Mouse (Mus musculus) layer of hippocampus, adult 8-10 months (tissue): ENCODE results near the gene Tmem86a. TPM values are rescaled to one million over a fixed set of nuclear protein-coding genes. Genes with fewer than 3 reads are reported as not detected.
"Not testable (repeated sequence)": the region's sequence is repeated elsewhere in the genome, so short reads cannot be mapped to it uniquely, and the experiment has no call there.

Experiments used
- DNase-seq, 2 experiments: peaks; one replicate each; pipeline ENCODE4 v3.0.0; 2022; ENCODE audit warnings: low spot score in 2 of 2
- total RNA-seq, 4 experiments: library from RNA; stranded (reverse); gene quantifications; 2 replicates each; pipeline ENCODE4 v1.2.4; 2022

Gene Tmem86a
- 10 to 100 TPM; 10.3 to 21.0 (median 15.3) TPM for total RNA-seq

DNA sequence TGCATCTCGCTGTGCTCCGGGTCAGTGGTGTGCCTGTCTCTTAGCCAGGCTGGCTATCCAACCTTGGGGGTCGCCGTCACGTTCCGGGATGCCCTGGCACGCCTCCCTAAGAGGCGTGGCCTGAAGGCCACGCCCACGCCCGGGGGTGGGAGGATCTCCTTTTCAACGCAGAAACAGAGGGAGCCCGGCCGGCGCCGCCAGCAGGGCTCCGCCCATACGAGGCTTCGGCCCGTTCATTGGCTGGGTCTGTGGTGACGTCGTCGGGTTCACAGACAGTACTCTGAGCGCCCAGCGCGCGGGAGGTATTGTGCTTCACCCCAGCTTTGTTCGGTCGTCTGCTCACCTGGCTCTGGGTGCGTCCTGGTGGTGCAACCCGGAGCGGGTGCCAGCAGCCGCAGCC is at the start of gene Tmem86a:
Tmem86a (plus strand) TSS at position 236 of the 400 bp plus-strand sequence.
- peak; percentile 94 to 96 for DNase-seq

DNA sequence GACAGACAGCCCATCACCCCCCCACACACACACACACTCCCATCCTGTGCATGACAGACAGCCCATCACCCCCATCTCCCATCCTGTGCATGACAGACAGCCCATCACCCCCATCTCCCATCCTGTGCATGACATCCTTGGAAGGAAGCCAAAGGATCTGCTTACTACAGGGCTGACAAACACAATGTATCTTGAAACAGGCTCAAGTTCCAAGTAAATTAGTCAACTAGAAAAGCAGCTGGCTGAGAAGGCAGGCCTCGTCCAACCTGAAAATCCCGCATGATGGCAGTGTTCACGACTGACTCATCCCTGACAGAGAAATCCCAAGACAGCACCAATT is 49.8 kb upstream of the Tmem86a start:
- peak; percentile 28 to 43 for DNase-seq

DNA sequence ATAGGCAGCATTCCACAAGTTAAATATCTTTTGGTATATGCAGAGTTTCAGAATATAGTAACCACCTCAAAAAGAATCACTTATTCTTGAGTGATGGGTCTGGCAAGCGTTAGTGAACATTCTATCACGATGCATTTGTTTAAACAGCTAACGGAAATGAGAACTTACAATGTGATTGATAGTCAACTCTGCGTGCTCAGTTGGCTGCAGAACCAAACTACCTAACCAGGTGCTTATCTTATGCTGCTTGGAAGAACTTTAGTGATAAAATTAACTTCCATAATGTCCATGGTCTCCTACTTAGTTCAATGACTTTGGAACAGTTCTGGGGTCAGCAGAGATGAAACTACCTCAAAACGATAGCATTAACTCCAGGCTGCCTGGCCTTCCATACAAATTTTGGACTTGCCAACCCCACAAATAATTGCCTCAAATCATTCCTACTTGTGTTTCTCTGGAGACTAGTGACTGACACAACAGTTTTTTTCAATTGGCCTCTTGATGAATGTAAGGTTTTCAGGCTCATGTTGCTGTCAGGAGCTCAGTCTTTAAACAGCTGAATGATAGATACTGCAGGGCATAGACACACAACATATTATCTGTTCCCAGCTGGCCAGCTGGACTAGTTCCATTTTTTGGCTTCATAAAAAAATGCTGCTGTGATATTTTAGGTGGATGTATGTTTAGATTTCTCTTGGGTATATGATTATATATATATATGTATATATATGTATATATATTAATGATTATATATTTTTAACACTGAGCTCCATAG is 49.1 kb upstream of the Tmem86a start:
- DNase-seq = no peak

DNA sequence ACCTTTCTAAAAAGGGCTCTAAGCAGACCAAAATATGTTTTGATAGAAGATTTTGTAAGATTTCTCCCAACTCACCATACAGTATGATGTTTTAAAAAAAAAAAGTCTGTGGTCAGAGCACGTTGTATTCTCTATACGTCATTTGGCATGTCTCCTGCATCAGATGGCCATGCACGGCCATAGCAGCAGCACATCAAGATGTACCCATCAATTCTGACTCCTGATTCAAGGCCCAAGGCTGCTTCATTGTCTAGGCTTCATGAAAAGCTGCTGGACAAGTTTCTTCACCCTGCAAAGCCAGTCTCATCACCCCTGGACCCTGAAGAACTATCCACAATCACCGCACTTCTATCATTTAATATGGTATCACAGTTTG is 48.5 kb upstream of the Tmem86a start:
- no peak for DNase-seq

DNA sequence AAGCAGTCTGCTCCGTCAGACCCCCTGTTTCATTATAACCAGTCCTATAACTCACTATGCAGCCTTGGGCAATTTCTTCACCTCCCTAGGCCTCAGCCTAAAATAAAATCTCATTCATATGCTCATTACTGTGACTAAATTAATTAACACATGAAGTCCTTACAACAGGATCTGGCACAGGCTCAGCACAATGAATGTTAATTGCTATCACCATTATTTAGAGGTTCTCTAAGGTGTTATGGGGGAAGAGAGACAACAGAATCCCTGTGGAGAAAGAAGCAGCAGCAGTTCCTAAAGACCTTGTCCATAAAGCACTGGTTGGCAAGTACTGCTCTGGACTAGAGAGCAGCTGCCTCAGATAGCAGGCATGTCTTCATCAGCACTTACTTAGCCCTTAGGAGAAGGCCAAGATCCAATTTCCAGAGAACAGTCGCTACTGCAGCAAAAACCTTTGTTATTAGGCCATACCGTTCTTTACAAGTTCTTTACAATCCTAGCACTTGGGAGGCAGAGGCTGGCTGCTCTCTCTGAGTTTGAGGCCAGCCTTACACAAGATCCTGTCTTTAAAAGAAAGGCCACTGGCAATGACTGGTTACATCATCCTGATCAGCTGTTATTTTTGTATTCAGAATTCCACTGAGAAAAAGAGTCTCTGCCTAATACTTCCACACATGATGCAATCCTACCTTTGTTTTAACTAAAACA is 46.8 kb upstream of the Tmem86a start:
- no peak for DNase-seq

DNA sequence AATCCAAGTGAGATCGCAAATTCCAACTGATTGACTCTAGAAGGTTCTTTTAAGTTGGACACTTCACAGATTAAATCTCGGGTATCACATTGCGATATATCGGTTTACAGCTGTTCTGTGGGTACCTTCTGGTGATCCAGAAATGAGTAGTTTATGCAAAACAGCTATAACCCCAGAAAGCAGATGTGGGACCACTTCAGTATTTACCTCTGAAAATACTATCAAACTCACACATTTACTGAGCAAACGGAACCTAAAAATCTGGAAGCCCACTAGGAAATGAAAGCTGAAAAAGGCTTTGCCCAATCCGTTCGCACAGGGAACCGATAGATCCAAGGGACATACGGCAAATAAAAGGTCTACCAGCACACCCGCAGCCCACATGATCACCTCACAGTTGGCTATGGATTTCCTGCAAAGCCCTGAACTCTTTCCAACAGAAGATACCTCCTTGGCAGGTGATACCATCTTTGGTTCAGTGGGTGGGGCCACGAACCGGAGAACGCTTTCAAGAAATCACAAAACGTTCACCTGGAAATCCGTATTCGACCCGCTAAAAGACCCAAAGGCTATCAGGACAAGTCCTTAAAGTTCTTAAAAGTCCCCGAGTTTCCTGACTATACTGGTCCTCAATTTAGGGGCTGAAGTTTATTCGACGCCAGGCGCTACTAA is 43.2 kb upstream of the Tmem86a start:
- no peak for DNase-seq

DNA sequence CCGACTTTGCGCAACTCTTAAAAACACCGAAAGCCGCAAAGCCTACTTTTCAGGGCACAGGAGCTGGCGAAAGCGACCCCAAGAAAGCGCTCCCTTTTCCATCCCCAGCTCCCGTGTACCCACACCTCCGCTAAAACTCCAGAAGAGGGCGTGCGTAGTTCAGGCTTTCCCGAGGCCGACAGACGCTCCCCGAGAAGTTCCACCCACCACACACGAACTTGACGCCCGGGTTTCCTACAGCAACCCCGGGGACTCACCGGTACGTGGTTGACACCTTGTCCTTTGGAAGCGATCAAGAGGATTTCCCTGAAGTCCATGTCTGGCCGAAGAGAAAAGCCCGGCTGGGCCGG is 42.6 kb upstream of the Tmem86a start:
- no peak for DNase-seq

DNA sequence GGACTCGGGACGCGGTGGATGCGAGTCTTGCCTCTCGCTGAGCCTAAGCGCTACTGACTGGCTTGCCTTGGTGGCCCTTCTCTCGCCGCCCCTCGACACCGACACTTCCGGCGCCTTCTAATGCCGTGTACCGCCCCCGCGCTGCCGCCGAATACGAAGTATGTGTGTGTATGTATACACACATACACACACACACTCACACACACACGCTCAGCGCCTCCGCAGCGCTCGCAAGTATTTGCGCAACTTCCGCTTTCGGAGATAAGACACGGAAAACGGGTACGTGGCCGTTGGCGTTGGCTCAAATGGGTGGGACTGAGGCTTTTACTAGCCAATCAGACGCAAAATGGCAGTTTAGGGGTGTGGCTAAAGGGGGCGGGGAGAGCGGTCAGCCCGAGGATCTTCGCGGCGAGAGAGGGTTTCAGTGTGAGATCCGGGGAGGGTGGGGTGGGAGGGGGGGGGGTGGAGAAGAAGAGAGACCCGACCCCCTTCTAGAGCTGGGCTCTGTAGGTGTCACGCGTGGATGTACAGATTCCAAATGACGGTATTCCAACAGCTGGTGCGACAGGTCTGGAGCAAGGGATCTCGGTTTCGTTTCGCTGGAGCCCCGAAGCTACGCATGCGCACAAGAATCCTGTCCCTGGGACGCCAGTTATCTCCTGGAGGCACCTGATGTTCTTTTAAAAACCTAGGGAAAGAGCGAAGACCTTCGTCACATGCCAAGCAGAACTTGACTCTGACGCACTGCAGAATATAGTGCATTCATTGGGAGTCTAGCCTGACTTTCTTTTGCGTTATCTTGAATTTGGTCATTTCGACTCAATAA is 42.0 kb upstream of the Tmem86a start, which contains the start of gene Spty2d1:
Spty2d1 (minus strand) TSS at position 244 of the 826 bp plus-strand sequence.
- DNase-seq = peak; percentile 99

DNA sequence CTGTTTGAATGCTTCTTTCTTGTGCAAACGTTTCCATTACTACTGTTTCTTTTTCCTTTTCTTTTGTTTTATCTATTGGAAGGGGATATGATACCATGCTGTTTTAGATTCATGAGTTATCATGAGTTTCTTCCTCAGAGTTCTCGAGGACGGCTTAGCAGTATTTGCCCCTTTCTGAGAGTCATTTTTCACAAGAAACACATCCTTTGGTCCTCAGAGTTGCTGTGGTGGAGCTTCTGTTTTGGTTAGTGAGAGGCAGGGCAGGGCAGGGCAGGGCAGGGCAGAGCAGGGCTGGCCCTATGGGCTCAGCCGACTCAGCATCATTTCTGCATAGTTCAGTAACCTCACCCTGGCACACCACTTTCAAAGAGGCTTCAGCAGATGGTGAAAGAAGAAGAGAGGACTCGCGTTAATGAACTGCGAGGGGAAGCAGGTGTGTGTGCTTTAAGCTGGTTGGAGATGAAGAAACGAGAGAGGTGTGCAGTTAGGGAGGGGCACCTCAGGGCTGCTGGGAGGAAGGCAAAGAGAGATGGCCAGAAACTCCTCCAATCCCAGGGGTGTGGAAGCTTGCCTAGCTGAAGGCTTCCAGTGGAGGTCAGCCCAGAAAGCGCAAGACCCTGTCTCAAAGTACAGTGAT is 37.2 kb upstream of the Tmem86a start:
- DNase-seq = no peak

DNA sequence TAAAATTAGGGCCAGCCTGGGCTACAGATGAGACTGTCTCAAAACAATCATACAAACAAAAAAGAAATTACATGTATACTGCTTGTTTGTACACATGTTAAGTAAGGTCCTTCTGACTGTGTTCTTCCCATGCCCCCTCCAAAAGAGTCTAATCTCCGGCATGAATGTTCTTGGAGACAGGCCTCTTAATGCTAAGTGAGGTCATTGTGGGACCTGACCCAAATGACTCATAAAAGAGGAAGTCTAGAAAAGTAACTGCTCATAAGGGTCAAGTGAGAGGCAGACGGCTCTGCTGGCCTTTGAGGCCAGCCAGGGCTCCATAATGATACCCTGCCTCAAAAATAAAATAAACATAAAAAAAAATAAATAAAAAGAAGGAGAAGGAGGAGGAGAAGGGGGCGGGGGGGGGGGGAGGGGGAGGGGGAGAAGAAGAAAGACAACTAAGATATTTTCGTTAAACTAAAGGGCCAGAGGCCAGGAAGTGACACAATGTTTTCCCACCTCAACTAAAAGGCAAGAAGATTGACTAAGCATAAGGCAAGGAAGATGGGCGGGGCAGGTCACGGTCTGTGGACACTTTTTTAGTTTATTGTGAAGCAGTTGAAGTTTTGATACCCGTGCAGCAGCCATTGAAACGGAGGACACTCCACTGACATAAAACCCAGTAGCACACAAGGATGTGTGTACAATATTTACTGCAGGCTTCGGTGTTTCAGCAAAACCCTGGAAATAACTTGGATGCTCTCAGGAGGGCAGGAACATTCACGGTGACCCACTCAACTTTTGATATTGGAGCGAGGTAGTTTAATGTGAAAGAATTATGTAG is 35.6 kb upstream of the Tmem86a start:
- DNase-seq = no peak

DNA sequence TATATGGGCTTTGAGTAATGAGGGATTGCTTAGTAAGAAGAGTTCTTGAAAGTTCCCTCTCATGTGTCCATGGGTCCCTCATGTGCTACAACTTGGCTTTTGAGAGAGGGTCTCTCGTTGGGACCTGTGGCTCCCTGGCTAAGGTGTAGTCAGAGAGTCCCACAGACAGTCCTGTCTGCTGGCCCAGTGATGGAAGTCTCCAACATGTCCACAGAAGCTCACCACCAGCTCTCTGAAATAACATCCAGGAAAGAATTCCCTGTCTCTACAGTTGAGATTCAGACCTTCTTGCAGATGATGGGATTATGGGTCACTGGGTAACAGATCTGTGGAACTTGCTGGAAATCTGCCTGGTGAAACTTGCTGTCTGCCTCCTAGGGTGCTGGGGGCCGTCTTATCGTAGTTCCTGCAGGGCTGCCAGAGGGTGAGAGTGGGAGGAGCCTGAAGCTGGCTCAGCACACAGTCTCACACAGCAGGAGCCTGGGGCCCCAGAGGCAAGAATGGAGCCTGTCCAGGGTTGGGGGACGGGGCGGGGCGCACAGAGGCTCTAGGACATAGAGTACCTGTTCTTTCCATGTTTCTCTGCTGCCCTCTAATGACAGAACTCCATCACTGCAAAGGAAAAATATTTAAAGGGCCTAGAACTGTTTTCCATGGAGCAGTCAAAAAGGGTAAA is 34.9 kb upstream of the Tmem86a start:
- peak; percentile 71 to 72 for DNase-seq

DNA sequence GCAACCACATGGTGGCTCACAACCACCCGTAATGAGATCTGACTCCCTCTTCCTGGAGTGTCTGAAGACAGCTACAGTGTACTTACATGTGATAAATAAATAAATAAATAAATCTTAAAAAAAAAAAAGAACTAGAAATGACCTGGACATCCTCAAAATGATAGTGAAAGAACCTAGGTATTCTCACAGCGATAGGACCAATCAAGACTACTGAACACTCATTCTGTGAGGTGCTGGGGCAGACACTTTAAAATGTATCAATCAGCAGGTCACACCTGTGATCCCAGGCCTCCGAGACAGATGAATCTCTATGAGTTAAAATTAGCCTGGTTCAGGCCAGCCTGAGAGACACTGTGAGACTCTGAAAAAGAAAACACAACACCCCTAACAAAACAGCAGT is 33.8 kb upstream of the Tmem86a start:
- DNase-seq = no peak

DNA sequence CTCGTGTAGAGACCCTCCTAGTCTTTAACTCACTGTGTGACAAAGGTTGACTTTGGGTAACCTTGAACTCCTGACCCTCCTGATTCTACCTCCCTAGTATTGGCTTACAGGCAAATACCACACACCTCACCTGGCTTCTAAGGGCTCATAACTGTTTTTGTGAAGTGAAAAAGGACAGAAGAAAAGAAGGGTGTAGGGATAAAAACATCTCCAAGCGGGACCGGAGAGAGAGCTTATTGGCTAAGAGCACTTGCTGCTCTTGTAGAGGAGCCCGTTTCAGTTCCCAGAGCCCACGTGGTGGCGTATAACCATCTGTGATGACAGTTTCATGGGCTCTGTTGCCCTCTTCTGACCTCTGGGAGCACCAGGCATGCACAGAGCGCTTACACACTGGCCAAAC is 33.3 kb upstream of the Tmem86a start:
- DNase-seq = no peak

DNA sequence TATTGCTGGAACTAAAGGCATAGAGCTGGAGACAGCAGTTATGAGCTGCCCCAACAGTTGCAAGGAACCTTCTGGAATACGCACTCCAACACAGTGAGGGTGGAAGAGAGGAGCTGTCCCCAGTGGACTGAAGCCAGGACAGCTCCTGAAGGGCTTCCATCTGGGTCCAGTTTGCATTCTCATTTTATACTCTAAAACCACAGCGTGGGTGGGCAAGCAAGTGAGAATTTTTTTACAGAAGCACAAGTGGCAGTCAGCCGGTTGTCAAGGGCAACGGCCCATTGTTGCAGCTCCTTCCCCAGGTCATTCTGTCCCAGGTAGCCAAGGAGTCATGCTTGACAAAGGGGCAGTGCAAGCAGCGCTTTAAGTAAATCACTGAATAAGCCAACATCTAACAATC is 30.8 kb upstream of the Tmem86a start:
- DNase-seq = peak; percentile 28 to 39

DNA sequence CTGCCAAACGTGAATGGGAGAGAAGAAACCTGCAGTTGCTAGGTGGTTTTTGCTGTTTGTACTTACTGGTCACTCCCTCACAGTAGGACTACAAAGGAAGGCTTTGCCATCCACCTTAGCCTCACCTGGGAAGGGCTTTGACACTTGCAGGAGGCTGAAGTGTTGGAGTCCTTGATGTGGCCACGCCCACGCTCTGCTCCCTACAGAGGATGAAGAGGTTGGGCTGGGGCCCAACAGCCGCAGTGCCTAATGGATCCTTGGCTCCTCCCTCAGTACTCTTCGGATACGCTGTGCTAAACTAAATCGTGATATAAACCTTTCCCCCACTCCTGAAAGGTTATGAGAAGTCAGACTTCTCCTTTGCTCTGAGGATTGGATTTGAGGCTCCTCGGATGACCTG is 29.4 kb upstream of the Tmem86a start:
- no peak for DNase-seq

DNA sequence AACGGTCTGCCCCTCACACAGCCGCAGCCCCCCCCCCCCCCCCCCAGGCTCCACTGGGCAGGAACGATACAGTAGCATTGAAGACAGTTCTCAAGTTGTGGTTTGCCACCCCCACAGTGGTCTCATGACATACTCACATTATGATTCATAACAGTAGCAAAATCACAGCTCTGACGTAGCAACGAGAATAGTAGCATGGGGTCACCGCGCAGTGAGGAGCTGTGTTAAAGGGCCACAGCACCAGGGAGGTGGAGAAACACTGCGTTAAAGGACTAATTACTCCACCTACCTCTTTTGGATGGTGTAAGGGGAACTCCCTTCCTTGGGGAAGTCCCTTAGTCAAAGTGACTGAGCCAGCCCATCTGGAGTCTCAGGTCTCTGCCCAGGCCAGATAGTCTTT is 27.9 kb upstream of the Tmem86a start:
- DNase-seq = no peak

DNA sequence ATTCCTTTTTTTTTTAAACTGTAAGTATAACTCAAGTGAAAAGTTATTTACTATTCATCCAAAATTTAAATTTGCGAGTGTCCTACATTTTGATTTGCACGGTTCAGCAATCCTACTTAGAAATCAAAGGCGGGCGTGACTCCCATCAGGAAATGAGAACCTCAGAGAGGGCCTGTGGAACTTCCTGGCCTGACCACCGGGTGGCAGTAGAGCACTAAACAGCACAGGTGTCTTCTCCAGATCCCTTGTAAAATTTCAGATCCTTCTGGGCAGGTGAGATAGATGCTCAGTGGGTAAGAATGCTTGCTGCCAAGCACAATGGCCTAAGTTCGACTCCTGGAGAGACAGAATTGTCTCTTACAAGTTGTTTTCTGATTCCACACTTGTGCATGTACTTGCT is 26.9 kb upstream of the Tmem86a start:
- peak; percentile 47 to 87 for DNase-seq

DNA sequence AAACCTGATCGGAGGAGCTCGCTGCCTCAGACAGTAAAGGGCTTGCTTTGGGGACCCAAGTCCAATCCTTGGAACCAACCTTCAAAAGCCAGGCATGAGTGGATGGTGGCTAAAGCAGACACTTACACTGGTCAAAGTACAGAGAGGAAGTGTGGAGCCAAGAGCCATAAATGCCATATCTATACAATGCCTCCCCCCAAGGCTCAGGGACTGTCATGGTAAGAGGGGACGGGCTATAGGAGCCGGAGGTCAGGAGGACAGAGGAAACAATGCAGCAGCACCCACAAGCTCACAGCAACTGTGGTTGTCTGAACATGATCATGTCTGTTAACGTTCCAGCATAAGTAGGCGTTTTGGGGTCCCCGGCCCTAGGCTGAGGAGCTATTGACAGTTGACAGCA is 25.9 kb upstream of the Tmem86a start:
- no peak for DNase-seq

DNA sequence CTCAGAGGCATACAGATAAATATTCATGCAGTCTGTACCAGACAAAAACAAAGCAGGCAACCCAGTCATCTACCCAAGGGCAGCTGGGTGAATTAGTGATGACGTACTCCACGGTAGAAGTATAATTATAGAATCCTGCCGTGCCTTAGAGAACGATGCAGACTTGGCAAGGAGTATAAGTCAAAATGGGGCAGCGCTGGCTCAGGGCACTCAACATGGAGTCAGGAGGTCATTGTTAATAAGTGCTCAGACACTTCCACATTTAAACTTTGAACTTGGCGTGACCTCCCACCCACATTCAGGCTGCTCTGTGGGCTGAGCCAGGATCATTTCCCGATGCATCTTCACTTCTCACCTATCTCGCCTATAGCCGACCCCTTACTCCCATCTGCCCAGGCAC is 25.0 kb upstream of the Tmem86a start:
- no peak for DNase-seq

DNA sequence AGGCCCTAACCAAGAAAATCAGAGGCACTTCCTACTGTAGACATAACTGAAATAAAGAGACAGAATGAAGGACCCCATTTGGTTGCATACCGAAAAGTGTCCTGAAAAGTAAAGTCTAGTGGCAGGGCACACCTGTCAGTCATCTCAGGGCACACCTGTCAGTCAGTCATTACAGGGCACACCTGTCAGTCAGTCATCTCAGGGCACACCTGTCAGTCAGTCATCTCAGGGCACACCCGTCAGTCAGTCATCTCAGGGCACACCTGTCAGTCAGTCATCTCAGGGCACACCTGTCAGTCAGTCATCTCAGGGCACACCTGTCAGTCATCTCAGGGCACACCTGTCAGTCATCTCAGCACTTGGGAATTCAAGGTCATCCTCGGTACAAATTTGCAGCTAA is 23.5 kb upstream of the Tmem86a start:
- DNase-seq = not testable (repeated sequence)
